Mouse (Mus musculus): ENCODE measurements around the gene Gm6121.
"Not testable (repeated sequence)": the region's sequence is repeated elsewhere in the genome, so short reads cannot be mapped to it uniquely, and the experiment has no call there.

Gm6121 gene

GRCm38 (mm10) chrX:26935597-26935996, at the start of gene Gm6121:
TSS of gene Gm6121 (minus strand) at chrX:26935697.
- not testable (repeated sequence) for DNase-seq

All from cerebellum, adult 18-20 months (tissue).